Mouse (Mus musculus) adrenal gland, postnatal 25 days (tissue): ENCODE measurements around the gene B430305J03Rik. TPM values are rescaled to one million over a fixed set of nuclear protein-coding genes. Genes with fewer than 3 reads are reported as not detected.

Source experiments
- DNase-seq: peaks from one replicate; pipeline ENCODE4 v3.0.0; 2021; ENCODE audit warnings: mixed read lengths
- total RNA-seq: library from RNA; stranded (reverse); gene quantifications from 2 replicates; pipeline ENCODE4 v1.2.3, GENCODE M21; 2021

The B430305J03Rik gene
- total RNA-seq, 1 experiment from 2014 or later = 0.09 TPM

DNA sequence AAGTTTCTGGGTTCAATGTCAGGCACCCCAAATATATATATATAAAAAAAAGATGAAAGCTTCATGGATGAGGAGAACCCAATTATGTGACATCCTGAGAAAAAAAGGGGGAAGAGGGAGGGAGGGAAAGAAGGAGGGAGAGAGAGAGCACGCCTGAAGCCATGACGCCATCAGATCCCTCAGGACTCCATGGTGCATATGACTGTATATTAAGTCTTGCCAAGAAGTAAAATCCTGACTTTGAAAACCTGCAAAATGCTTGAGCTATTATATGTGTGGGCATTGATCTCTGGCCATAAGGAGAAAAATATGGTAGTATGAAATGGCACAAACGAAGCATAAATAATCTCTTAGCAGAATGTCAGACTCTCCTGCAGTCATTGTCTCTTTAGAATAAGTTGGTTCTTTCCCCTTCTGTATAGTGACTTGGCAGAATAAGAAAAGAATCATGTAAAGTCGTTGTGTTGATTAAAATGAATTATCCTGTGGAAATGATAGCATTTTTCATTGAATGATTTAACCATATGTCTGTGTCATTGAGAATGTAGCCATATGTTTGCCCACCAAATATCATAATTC is 17.6 kb downstream of the B430305J03Rik start:
- DNase-seq = no peak

DNA sequence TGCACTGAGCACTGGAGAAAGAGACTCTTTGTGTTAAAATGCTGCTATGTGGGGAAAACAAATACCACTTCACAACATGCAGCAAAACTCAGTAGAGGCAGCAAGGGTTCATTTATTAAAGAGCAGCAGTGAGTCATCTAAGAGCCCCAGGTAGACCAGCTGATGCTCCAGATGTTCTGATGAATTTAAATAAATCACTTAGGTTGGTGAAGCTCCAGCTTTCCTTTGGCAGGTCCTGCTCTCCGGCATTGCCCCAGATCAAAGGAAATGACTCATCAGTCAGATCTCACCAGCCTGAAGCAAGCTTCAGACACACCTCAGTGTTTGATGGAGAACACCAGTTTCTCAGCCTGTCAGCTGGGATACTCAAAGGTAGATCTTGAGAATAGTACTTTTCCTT is 20.1 kb downstream of the B430305J03Rik start:
- DNase-seq = no peak

DNA sequence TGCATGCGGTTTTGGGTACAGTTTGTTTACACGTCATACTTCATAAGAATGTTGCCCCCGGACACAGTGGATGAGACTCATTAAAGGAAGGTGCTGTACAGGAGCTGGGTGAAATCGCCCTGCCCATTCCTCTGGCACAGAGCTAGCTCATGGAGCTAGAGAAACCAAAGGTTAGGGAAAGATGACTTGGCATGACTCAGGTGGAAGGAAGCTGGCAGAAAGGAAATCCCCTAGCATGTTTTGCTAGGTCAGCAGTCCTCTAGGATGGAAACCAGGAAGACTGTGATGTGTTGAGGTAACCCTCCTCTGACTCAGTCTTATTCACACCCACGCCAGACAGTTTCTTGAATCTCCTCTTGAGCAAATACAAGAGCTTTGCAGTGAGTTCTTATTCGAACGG is 21.7 kb downstream of the B430305J03Rik start:
- no peak for DNase-seq

DNA sequence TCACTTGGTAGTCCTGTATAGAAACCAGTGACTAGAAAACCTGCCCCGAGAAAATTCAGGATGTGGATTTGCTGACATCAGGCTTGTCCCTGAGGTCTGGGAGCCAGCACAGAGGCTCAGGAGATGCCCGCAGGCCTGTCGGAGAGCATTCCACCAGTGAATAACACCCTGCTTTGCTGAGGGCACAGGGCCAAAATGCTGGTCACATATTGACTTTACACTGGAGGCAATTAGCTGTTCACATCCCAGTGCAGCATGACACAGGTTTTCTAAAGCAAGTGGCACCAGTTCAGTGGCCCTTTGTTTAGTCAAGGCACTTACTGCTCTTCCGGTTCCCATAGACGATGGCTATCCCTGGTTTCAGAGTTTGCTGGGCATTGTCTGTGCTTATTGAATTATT is 25.4 kb downstream of the B430305J03Rik start:
- DNase-seq = no peak

DNA sequence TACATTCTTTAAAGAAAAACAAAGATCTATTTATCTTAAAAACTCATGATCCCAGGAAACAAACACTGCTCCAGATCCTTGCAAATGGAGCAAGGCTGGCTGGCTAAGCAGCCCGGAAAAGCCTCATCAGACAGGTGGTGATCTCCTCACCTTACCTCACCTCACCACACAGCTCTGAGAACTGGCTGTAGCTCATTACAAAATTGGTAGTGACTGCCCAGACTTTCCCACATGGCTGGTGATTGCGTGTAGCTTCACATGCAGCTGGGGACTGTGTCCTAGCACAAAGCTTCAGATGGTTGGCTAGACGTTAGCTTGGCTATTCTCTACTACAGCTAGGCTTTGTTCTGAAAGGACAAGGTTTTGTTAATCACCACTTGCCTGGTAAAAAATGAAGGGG is 28.5 kb downstream of the B430305J03Rik start:
- DNase-seq = no peak

DNA sequence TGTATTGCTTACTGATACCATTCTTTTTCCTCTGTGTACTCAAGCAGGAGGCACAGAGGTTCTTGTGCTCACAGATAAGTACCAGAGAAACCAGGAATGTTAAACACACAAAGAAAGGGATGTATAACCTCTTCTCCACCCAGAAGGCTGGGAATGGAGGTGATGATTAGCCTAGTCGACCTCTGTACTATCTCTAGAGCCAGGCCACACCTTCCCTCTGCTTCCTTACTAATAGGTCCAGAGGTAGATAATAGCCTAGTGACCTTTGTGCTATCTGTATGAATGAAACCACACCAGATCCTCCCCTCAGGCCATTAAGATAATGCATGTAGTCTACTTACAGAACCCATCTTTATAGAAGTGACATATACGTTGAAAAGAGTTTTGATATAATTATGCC is 29.5 kb downstream of the B430305J03Rik start:
- DNase-seq = no peak

DNA sequence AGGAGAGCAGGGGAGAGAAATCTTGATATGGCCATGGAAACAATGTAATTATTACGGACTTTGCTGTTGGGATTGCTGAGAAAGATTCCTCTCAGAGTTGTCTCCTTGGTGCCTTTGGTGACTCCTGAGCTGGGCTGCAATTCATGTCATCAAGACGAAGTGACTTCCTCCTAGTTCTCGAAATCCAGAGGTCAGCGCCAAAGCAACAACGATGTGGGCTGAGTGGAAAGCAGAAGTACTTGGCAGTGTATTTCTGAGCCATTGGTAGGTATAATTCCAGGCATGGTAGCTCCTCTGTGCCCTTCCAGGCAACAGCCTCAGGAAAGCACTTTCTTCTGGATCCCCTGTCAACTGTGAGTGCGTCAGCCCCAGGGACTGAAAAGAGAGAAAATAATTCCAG is 44.1 kb downstream of the B430305J03Rik start:
- no peak for DNase-seq

DNA sequence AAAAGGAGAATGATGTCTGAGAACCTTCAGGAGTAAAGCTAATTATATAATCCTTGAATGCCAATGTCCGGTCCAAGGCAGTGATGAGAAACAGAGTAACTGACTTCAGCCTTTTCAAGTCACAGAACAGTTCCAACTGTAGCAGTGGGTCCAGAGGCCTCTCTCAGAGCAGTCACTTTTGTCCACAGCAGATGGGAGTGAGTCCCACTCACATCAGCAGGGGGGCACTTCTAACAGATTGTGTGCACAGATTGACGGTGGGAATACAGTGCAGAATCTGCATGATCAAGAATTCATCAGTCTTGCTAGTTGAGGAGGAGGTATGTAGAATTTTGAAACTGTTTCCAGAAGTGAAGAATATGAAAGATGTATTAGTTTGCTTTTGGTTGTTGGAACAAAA is 45.7 kb downstream of the B430305J03Rik start:
- no peak for DNase-seq

DNA sequence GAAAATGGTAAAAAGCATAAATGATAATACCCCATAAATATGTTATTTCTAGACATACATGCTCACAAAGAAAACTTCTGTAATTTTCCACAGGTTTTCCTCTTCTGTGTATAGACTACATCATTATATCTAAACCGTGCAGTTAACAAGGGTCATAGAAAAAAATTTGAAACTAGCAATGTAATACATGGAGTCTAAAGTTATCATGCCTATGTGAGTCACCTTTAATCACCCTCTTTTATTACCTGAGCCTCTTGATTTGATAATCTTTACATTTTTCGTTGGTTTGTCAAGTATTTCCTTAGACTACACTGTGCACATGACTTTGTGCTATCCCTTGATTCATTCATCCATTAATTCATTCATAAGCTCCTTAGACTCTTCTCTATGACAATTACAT is 50.7 kb downstream of the B430305J03Rik start:
- no peak for DNase-seq

Other genes with a start within 250 kb of the B430305J03Rik start
- 4.4 and 5.8 TPM in 2 replicates for gene Rap2b, start 4.3 kb downstream of the B430305J03Rik start, total RNA-seq